Mouse (Mus musculus) CH12.LX (cell line): Measurements from ENCODE around the gene Robo2. TPM values are rescaled to one million over a fixed set of nuclear protein-coding genes. Genes with fewer than 3 reads are reported as not detected.

Experiments
- DNase-seq: peaks from one replicate; pipeline ENCODE4 v3.0.0-alpha.2; 2013; ENCODE audit errors: extremely low read depth
- H3K27ac ChIP-seq: 2 replicates; pipeline ENCODE4 v1.5.1; 2012; ENCODE audit warnings: low read depth, mild to moderate bottlenecking, control low read depth, moderate library complexity; ENCODE audit not compliant: insufficient read depth
- H3K27me3 ChIP-seq: replicated peaks from 2 replicates; pipeline ENCODE3; 2012; ENCODE audit warnings: inconsistent platforms
- H3K36me3 ChIP-seq, 2 experiments: replicated peaks in 1 of 2; 2 replicates each; pipeline versions ENCODE3 to v1.6.1; 2012; ENCODE audit warnings: inconsistent platforms in 1 of 2, low read length in 1 of 2, mild to moderate bottlenecking in 1 of 2, mixed read lengths in 1 of 2, moderate library complexity in 1 of 2; ENCODE audit not compliant: control insufficient read depth in 1 of 2, insufficient read depth in 1 of 2
- H3K4me1 ChIP-seq, 2 experiments: 2 replicates each; pipeline ENCODE4 v1.6.1; 2012; ENCODE audit warnings: inconsistent platforms in 1 of 2, moderate library complexity in 1 of 2; ENCODE audit not compliant: insufficient read depth in 2 of 2, control insufficient read depth in 1 of 2
- H3K4me2 ChIP-seq: 2 replicates; pipeline ENCODE4 v1.6.1; 2012; ENCODE audit warnings: low read depth, mild to moderate bottlenecking, control low read depth; ENCODE audit not compliant: poor library complexity, insufficient read depth, severe bottlenecking
- H3K4me3 ChIP-seq, 3 experiments: fragments of 150-350 bp in 1 of 3; sonication (generic) in 1 of 3; replicated peaks in 1 of 3; 2 replicates each; pipeline versions ENCODE3 to v1.5.1; 2011 to 2012; ENCODE audit warnings: low read depth in 2 of 3, low read length in 2 of 3, mild to moderate bottlenecking in 2 of 3, moderate library complexity in 2 of 3, control low read depth in 1 of 3, improper control_type of control experiment in 1 of 3, inconsistent platforms in 1 of 3, mixed read lengths in 1 of 3; ENCODE audit not compliant: poor library complexity in 1 of 3
- H3K79me2 ChIP-seq: replicated peaks from 2 replicates; pipeline ENCODE4 v1.6.1; 2012; ENCODE audit warnings: mild to moderate bottlenecking, moderate library complexity; ENCODE audit not compliant: control insufficient read depth, poor library complexity, insufficient read depth, severe bottlenecking; ENCODE audit errors: extremely low read depth
- H3K9ac ChIP-seq: 2 replicates; pipeline ENCODE4 v1.6.1; 2012; ENCODE audit warnings: low read depth, mild to moderate bottlenecking, control low read depth, moderate library complexity; ENCODE audit not compliant: insufficient read depth
- H3K9me3 ChIP-seq: replicated peaks from 2 replicates; pipeline ENCODE3; 2012; ENCODE audit warnings: low read length, inconsistent platforms, mixed read lengths
- BHLHE40 ChIP-seq: IDR thresholded peaks from 2 replicates; pipeline ENCODE4 v1.6.1; 2011; ENCODE audit warnings: mild to moderate bottlenecking, low read depth, low read length, improper control_type of control experiment
- CHD1 ChIP-seq: IDR thresholded peaks from 2 replicates; pipeline ENCODE4 v1.6.1; 2012; ENCODE audit warnings: low read depth, low read length, improper control_type of control experiment, inconsistent platforms
- ELF1 ChIP-seq: IDR thresholded peaks from 2 replicates; pipeline ENCODE4 v1.6.1; 2014; ENCODE audit warnings: low read depth, mild to moderate bottlenecking, inconsistent platforms, low read length, improper control_type of control experiment
- ETS1 ChIP-seq: conservative IDR thresholded peaks from 2 replicates; pipeline ENCODE4 v1.6.1; 2012; ENCODE audit warnings: low read depth, mild to moderate bottlenecking, inconsistent platforms, low read length, improper control_type of control experiment, moderate library complexity
- GABPA ChIP-seq: IDR thresholded peaks from 2 replicates; pipeline ENCODE4 v1.6.1; 2012; ENCODE audit warnings: low read depth, low read length, improper control_type of control experiment, inconsistent platforms; ENCODE audit not compliant: insufficient replicate concordance
- HCFC1 ChIP-seq: IDR thresholded peaks from 2 replicates; pipeline ENCODE4 v1.6.1; 2012; ENCODE audit warnings: low read depth, mild to moderate bottlenecking, inconsistent platforms, low read length, improper control_type of control experiment
- IRF4 ChIP-seq: IDR thresholded peaks from 2 replicates; pipeline ENCODE4 v1.6.1; 2014; ENCODE audit warnings: low read depth, mild to moderate bottlenecking, inconsistent platforms, low read length, improper control_type of control experiment
- JUN ChIP-seq: IDR thresholded peaks from 2 replicates; pipeline ENCODE4 v1.6.1; 2011; ENCODE audit warnings: low read depth, mild to moderate bottlenecking, low read length, improper control_type of control experiment, moderate library complexity; ENCODE audit not compliant: insufficient read depth
- JUND ChIP-seq: conservative IDR thresholded peaks from 2 replicates; pipeline ENCODE4 v1.6.1; 2011; ENCODE audit warnings: low read depth, low read length, improper control_type of control experiment
- MEF2A ChIP-seq: IDR thresholded peaks from 2 replicates; pipeline ENCODE4 v1.6.1; 2014; ENCODE audit warnings: low read depth, mild to moderate bottlenecking, inconsistent platforms, low read length, improper control_type of control experiment, borderline replicate concordance
- MXI1 ChIP-seq: IDR thresholded peaks from 2 replicates; pipeline ENCODE4 v1.6.1; 2011; ENCODE audit warnings: mild to moderate bottlenecking, low read depth, low read length, improper control_type of control experiment
- MYC ChIP-seq: IDR thresholded peaks from 2 replicates; pipeline ENCODE4 v1.6.1; 2011; ENCODE audit warnings: low read depth, mild to moderate bottlenecking, improper control_type of control experiment, low read length
- NELFE ChIP-seq: IDR thresholded peaks from 2 replicates; pipeline ENCODE4 v1.6.1; 2011; ENCODE audit warnings: low read depth, low read length, improper control_type of control experiment
- PAX5 ChIP-seq: IDR thresholded peaks from 2 replicates; pipeline ENCODE4 v1.6.1; 2012; ENCODE audit warnings: low read length, inconsistent platforms, mixed read lengths
- POLR2AphosphoS2 ChIP-seq: IDR thresholded peaks from 2 replicates; pipeline ENCODE4 v1.6.1; 2011; ENCODE audit warnings: low read depth, low read length, improper control_type of control experiment
- RCOR1 ChIP-seq: conservative IDR thresholded peaks from 2 replicates; pipeline ENCODE4 v1.6.1; 2012; ENCODE audit warnings: low read depth, mild to moderate bottlenecking, inconsistent platforms, low read length, improper control_type of control experiment
- SIN3A ChIP-seq: IDR thresholded peaks from 2 replicates; pipeline ENCODE4 v1.6.1; 2012; ENCODE audit warnings: low read length, improper control_type of control experiment, inconsistent platforms
- TBP ChIP-seq: conservative IDR thresholded peaks from 2 replicates; pipeline ENCODE4 v1.6.1; 2011; ENCODE audit warnings: low read depth, low read length, improper control_type of control experiment
- ZKSCAN1 ChIP-seq: IDR thresholded peaks from 2 replicates; pipeline ENCODE4 v1.6.1; 2012; ENCODE audit warnings: low read depth, inconsistent platforms, low read length, improper control_type of control experiment, borderline replicate concordance
- dilution Hi-C: fragments of 300-500 bp; cut with MboI; formaldehyde crosslinking; loops from 2 replicates; pipeline ENCODE4 v1.14.3; 2020; ENCODE audit warnings: low sequenced_read_pairs; ENCODE audit not compliant: extremely low pct_unique_long_range_greater_than_20kb, extremely low pct_ligation_motif_present
- in situ Hi-C: fragments of 300-500 bp; cut with MboI; formaldehyde crosslinking; loops from 3 replicates; pipeline ENCODE4 v1.14.3; 2019; ENCODE audit warnings: low sequenced_read_pairs, low pct_ligation_motif_present, low pct_unique_long_range_greater_than_20kb, mixed read lengths
- polyA plus RNA-seq: library from polyadenylated mRNA; unstranded; fragments of >175 nt; gene quantifications from 2 replicates; pipeline ENCODE4 v1.2.1, GENCODE M21; 2012; ENCODE audit warnings: low read depth; ENCODE audit not compliant: insufficient read length
- total RNA-seq, 2 experiments: library from RNA; depleted of rRNA; stranded (reverse); fragments of 300-350 nt in 1 of 2; fragments of >200 nt in 1 of 2; gene quantifications; 2 replicates each; pipeline ENCODE4 v1.2.3; 2012 to 2014

Gene Robo2
- total and polyA plus RNA-seq, 3 experiments: not detected

DNA sequence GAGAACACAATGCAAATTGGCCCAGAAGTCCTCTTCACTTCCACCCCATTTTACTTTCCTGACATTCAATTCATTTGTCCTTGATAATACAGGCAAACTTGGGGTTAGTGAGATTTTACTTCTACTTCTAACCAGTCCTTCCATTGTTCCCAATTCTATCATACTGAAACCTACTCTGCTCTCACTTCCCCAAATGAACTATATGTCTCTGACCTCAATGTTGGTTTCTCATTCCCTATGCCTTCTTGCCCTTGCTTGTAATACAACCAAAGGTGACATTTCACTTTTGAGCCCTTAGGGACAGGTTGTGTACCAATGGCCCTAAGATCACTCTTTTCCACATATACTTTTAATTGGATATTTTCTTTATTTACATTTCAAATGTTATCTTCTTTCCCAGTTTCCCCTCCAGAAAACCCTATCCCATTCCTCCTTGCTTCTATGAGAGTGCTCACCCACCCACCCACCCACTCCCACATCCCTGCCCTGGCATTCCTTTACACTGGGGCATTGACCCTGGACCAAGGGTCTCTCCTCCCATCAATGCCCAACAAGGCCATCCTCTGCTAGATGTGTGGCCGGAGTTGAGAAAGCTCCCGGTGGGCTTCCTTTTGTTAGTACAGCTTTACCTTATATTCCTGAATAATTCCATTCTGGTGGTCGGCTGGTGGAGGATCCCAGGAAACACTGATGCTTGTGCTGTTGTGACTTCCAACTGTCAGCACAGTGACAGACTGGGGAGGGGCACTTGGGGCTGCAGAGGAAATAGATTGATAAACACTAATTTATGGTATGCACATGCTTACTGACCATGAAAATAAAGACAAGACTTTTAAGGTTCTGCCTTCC is 453.7 kb downstream of the Robo2 start:
- DNase-seq: no peak
- peaks cover 46% of the 10 kb centered on the region for H3K9me3 ChIP-seq
- H3K4me1 ChIP-seq: no peaks in the 10 kb centered on the region
- no peaks in the 10 kb centered on the region for H3K27me3 ChIP-seq
- no peak for TF ChIP-seq ELF1
- TF ChIP-seq GABPA: no peak
- TF ChIP-seq JUND: no peak
- no peak for TF ChIP-seq IRF4
- TF ChIP-seq BHLHE40: no peak
- TF ChIP-seq JUN: no peak
- TF ChIP-seq ETS1: no peak
- no peak for TF ChIP-seq RCOR1
- in situ Hi-C loops: no loop called here
- dilution Hi-C loops: no loop called here
- no peak overlapping the region for H3K9ac ChIP-seq
- H3K36me3 ChIP-seq: no peaks in the 10 kb centered on the region
- H3K4me2 ChIP-seq: no peak overlapping the region
- H3K79me2 ChIP-seq: no peaks in the 10 kb centered on the region
- H3K27ac ChIP-seq: no peak overlapping the region
- H3K4me3 ChIP-seq: no peak overlapping the region

- Histone ChIP-seq H3K4me2 (no peak overlapping the region; the same call in 1 of the 2 replicates), H3K9me3 (peaks cover 50% of the 10 kb centered on the region), H3K4me3 (no peak overlapping the region), H3K27me3 (no peaks in the 10 kb centered on the region), H3K9ac (no peak overlapping the region), H3K4me1 (no peaks in the 10 kb centered on the region), H3K27ac (no peak overlapping the region), H3K36me3 (no peaks in the 10 kb centered on the region), H3K79me2 (no peaks in the 10 kb centered on the region)
- dilution Hi-C loops (no loop called here), in situ Hi-C loops (no loop called here)
- TF ChIP-seq HCFC1: no peak
- TF ChIP-seq SIN3A: no peak
- TF ChIP-seq BHLHE40: no peak
- TF ChIP-seq MYC: no peak
- no peak for TF ChIP-seq MXI1
- TF ChIP-seq ZKSCAN1: no peak
- no peak for TF ChIP-seq RCOR1
- no peak for TF ChIP-seq PAX5
- TF ChIP-seq GABPA: no peak
- TF ChIP-seq POLR2AphosphoS2: no peak
- TF ChIP-seq CHD1: no peak
- TF ChIP-seq MEF2A: no peak
- no peak for TF ChIP-seq NELFE
- no peak for TF ChIP-seq TBP
- TF ChIP-seq JUN: no peak
- TF ChIP-seq IRF4: no peak
- DNase-seq: no peak
These were observed 465.5 kb downstream of the Robo2 start for GRCm38 (mm10) chr16:73946171-73946570.
